Mouse (Mus musculus): ENCODE results near the gene Rab25. TPM values are rescaled to one million over a fixed set of nuclear protein-coding genes. Genes with fewer than 3 reads are reported as not detected.

Gene Rab25
- polyA plus RNA-seq, 1 experiment from 2014 or later: 0.29 TPM

DNA sequence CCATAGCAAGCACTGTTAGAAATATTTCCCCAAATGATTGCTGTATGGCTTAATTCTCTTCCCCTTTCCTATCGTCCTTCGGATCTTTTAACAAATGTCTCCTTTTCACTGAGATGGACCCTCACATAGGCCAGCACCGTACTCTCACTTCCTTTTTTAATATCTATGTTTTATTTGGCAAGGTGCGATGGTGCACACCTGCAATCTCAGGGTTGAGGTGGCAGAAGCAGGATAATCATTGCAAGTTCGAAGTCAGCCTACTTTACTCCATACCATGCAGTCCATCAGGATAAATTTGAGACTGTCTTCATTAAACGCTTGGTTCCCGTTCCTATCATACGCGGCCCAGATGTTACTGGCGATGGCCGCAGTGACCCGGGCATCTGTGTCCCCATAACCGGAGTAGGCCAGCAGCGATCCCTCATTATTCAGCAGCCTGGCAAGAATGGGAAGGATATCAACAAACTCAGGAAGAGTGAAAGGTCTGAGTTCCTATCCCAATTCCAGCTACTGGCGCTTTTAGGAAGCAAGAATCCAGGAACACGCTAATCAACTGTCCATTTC, 4.1 kb upstream of the Rab25 start:
- peak overlapping the region; percentile 75 for H3K4me3 ChIP-seq (replicated peaks)
- H3K9me3 ChIP-seq (replicated peaks): no peaks in the 10 kb centered on the region
- peak overlapping the region; percentile 95 for H3K27ac ChIP-seq (replicated peaks)
- peaks cover 17% of the 10 kb centered on the region for H3K36me3 ChIP-seq
- peak overlapping the region; percentile 90 for H3K9ac ChIP-seq (replicated peaks)
- peak overlapping the region; percentile 73 for H3K4me2 ChIP-seq
- 25% methylated on average over 16 of the region's 16 CpGs for WGBS
- H3K27me3 ChIP-seq (replicated peaks): no peaks in the 10 kb centered on the region
- ATAC-seq (ENCODE audit: low FRiP score): no peak
- H3K4me1 ChIP-seq: peaks cover 40% of the 10 kb centered on the region

DNA sequence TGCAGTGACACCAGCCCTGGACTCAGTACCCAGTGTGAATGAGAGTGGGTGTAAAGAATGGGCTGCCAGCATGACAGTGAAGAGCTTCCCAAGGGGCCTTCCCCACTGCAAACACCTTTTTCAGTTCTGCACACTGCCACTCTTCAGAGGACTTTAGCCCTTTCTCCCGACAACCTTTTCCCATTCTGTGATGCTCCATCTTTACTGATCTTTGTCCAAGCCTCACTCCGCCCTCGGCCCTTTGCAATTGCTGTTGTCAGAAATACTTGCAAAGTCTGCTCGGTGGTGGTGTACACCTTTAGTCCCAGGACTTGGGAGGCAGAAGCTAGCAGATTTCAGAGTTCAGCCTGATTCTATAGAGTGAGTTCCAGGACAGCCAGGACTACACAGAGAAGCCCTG, 3.5 kb upstream of the Rab25 start:
- Histone ChIP-seq H3K4me2 (peak overlapping the region; percentile 73), H3K4me3 (replicated peaks) (peak overlapping the region; percentile 75), H3K4me1 (peaks cover 40% of the 10 kb centered on the region), H3K27ac (replicated peaks) (no peak overlapping the region), H3K27me3 (replicated peaks) (no peaks in the 10 kb centered on the region), H3K9me3 (replicated peaks) (no peaks in the 10 kb centered on the region), H3K9ac (replicated peaks) (peak overlapping the region; percentile 90), H3K36me3 (peaks cover 11% of the 10 kb centered on the region)
- ATAC-seq (ENCODE audit: low FRiP score): no peak
- WGBS: 85% methylated on average over 4 of the region's 4 CpGs

DNA sequence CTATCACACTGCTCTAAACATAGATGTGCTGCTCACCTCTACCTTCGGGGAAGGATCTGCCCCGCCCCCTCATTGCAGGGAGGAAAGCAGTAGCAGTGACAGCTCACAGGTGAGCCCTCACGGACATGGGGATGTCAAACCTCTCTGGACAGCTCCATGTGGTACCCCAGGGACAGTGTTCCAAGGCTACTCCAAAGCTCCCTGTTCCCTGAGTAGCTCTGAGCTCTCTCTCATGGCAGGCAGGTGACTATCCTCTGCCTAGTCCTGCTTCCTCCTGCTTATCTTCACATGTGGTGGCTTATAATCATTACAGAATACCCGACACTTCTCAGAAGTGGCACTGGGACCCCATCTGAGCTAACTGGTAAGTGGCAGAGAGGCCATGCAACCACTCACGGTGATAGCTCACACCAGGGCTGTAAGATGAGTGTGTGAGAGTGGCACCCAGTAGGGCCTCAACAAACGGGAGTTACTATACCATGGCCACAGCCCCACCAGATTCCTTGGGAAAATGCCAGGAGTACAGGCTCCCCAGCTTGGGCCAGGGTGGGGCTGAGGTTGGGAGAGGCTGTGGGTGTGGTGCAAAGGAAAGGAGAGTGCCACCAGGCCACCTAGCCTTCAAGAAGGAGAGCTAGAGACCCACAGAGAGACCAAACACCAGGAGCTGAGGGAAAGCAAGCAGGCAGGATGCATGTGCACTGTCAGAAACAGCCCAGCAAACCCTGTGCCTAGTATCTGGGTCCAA, 1.3 kb downstream of the Rab25 start:
- no peak overlapping the region for H3K4me3 ChIP-seq (replicated peaks)
- ATAC-seq (ENCODE audit: low FRiP score): no peak
- H3K36me3 ChIP-seq: no peaks in the 10 kb centered on the region
- H3K9ac ChIP-seq (replicated peaks): no peak overlapping the region
- peaks cover 25% of the 10 kb centered on the region for H3K4me1 ChIP-seq
- no peaks in the 10 kb centered on the region for H3K27me3 ChIP-seq (replicated peaks)
- H3K9me3 ChIP-seq (replicated peaks): no peaks in the 10 kb centered on the region
- H3K4me2 ChIP-seq: no peak overlapping the region
- H3K27ac ChIP-seq (replicated peaks): no peak overlapping the region
- WGBS: 82% methylated on average over 6 of the region's 6 CpGs

DNA sequence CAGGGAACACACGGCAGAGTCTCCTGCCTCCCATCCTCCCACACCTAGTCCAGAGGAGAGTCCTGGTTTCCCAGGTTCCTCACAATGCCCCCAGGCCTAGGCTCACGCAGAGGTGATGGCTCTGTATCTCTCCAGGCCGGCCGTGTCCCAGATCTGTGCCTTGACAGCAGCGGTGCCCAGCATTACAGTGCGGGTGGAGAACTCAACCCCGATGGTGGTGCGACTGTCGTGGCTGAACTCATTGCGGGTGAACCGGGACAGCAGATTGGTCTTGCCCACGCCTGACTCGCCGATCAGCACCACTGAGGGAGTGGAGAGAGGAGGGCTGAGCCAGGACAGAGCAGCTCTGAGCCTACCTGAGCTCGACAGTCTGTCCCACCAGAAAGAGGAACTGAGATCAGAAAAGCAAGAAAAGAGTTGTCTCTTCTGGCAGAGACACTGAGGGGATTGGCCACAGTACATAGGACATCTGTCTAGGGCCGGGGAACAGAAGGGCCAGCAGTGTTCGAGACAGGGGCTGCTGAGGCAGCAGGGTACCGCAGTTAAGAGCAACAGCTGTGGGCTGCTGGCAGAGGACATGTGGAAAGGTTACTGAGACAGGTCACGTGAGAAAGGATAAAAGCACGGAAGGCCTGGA, 3.0 kb downstream of the Rab25 start:
- Histone ChIP-seq H3K4me2 (no peak overlapping the region), H3K9ac (replicated peaks) (no peak overlapping the region), H3K4me3 (replicated peaks) (no peak overlapping the region), H3K9me3 (replicated peaks) (no peaks in the 10 kb centered on the region), H3K36me3 (peaks cover 5% of the 10 kb centered on the region; the same call in 1 of the 2 replicates), H3K27me3 (replicated peaks) (no peaks in the 10 kb centered on the region), H3K4me1 (peaks cover 19% of the 10 kb centered on the region), H3K27ac (replicated peaks) (no peak overlapping the region)
- ATAC-seq (ENCODE audit: low FRiP score): no peak
- 68% methylated on average over 20 of the region's 20 CpGs for WGBS

DNA sequence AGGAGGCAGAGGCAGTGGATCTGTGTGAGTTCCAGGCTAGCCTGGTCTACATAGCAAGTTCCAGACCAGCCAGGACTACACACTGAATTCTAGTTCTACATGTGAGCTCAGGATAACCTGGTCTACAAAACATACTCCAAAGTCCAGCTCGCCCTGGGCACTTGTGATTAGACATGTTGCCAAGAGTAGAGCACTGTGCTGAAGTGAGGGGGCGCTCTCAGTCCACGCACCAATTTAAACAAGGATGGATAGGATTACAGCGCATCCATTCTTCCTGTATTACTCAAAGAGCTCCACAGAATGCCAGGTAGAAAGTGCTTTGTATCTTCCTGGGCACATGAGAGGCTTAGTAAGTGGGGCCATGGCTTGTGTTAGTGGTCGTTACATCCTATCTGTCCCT, 3.6 kb downstream of the Rab25 start:
- Histone ChIP-seq H3K4me1 (peaks cover 22% of the 10 kb centered on the region), H3K9me3 (replicated peaks) (no peaks in the 10 kb centered on the region), H3K9ac (replicated peaks) (no peak overlapping the region), H3K4me3 (replicated peaks) (no peak overlapping the region), H3K4me2 (no peak overlapping the region), H3K27me3 (replicated peaks) (no peaks in the 10 kb centered on the region), H3K36me3 (peaks cover 9% of the 10 kb centered on the region; the same call in 1 of the 2 replicates), H3K27ac (replicated peaks) (no peak overlapping the region)
- WGBS: 41% methylated on average over 5 of the region's 5 CpGs
- no peak for ATAC-seq (ENCODE audit: low FRiP score)

DNA sequence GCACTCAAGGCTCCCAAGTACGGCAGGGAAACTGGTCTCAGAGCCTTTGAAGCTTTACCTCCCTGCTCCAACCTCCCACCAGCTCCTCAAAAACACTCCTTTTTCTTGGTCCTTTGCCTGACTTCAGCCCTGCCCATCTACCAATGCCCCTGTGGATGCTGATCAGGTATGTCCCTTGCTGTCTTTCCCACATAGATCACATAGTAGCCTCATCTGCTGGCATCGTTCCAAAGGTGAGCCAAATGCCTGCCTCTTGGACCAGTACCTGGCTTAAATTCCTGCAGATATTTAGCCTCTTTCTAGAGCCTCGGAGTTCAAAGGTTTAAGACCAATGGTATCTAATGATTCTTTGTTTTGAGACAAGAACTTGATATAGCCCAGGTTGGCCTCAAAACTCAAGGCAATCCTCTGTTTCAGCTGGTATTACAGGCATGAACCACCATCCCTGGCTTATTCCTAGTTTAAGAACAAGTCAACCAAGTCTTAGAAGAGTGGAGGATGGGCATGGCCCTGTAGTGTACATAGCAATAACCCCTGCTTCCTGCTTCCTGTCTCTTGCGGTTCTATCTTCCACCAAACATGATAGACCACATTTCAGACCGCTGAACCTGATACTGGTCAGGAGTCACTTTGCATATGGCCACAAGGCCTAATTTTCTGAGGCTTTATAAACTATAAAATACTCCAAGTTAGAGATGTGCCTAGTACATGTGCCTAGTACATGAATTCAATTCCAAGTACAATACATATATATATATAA, 4.3 kb downstream of the Rab25 start:
- Histone ChIP-seq H3K27me3 (replicated peaks) (no peaks in the 10 kb centered on the region), H3K4me3 (replicated peaks) (no peak overlapping the region), H3K4me1 (peaks cover 26% of the 10 kb centered on the region), H3K9ac (replicated peaks) (no peak overlapping the region), H3K36me3 (peaks cover 12% of the 10 kb centered on the region; the same call in 1 of the 2 replicates), H3K9me3 (replicated peaks) (no peaks in the 10 kb centered on the region), H3K4me2 (no peak overlapping the region), H3K27ac (replicated peaks) (no peak overlapping the region)
- WGBS: 73% methylated on average over 5 of the region's 5 CpGs
- ATAC-seq (ENCODE audit: low FRiP score): no peak

DNA sequence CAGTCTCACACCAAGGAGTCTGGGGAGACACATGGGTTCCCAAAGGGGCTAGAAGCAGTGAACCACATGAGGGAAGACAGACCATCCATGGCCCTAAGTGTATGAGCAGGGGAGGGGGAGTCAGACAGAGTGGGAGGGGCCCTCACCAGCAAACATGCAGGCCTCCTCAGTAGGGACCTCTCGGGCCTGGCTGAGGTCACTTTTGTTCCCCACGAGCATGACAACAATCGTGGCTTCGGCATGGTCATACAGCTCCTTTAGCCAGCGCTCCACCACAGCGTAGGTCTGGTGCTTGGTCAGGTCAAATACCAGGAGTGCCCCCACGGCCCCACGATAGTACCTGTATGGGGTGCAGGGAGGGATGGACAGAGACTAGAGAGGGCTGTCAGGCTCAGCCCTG, 4.9 kb downstream of the Rab25 start:
- no peaks in the 10 kb centered on the region for H3K9me3 ChIP-seq (replicated peaks)
- H3K27ac ChIP-seq (replicated peaks): no peak overlapping the region
- 85% methylated on average over 8 of the region's 8 CpGs for WGBS

DNA sequence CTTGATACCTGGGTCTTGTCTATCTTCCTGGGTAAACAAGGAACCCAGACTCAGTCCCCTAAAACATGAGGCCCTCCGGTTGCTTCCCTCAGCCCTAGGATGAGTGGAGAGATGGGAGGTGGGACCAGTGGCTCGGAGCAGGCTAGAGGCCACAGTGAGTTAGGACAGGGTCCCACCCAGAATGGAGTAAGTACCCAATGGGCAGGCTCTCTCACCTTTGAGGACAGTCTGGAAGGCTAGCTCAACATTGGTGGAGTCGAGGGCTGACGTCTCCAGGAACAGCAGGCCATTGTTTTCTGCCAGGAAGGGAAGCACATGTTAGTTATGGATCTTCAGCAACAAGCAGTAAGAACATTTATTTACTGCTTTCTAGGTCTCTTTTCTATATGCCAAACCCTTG, 5.6 kb downstream of the Rab25 start:
- peaks cover 26% of the 10 kb centered on the region for H3K36me3 ChIP-seq
- H3K4me1 ChIP-seq: peaks cover 40% of the 10 kb centered on the region
- ATAC-seq (ENCODE audit: low FRiP score): peak; percentile 15; the same call in 1 of the 2 replicates
- H3K4me2 ChIP-seq: no peak overlapping the region
- H3K27me3 ChIP-seq (replicated peaks): no peaks in the 10 kb centered on the region
- H3K27ac ChIP-seq (replicated peaks): no peak overlapping the region
- H3K4me3 ChIP-seq (replicated peaks): no peak overlapping the region
- WGBS: 75% methylated on average over 4 of the region's 4 CpGs
- no peaks in the 10 kb centered on the region for H3K9me3 ChIP-seq (replicated peaks)
- H3K9ac ChIP-seq (replicated peaks): no peak overlapping the region

More for the DNA sequence above, 4.9 kb downstream of the Rab25 start:
- no peak overlapping the region for H3K9ac ChIP-seq (replicated peaks)
- H3K36me3 ChIP-seq: peaks cover 19% of the 10 kb centered on the region
- H3K4me1 ChIP-seq: peaks cover 33% of the 10 kb centered on the region
- no peak for ATAC-seq (ENCODE audit: low FRiP score)
- H3K4me2 ChIP-seq: no peak overlapping the region
- H3K27me3 ChIP-seq (replicated peaks): no peaks in the 10 kb centered on the region
- H3K4me3 ChIP-seq (replicated peaks): no peak overlapping the region

DNA sequence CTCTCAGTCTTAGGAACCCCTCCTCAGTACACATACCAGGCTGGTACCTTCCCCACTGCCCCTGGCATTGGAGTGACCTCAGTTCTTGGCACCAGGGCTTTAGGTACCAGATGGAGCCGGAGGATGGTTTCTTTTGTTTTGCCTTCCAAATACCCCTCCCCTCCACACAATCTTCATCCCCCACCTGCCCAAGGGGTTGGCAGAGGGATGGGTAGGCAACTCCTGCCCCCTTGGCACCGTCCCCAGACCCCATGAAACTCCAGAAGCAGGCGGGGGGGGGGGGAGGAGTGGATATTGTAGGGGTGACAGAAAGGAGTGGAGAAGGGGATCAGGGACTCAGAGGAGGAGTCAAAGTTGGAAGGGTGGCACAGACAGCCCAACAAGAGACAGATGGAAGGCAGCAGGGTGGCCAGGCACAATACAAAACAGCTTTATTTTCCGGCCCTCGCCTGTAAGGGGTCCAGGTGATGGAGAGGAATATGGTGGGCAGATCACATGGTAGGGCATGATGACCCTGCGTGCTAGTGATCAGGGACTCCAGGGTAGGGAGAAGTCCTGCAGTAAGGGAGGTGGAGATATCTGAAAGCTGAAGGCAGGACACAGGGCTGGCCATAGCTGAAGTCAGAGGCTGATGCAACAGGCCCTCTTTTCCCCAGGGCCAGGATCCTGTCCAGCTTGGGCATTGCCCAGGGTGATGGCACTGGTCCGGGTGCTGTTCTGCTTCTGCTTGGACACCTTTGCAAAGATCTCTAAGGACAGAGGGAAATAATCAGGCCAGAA, 6.3 kb downstream of the Rab25 start:
- peaks cover 46% of the 10 kb centered on the region for H3K4me1 ChIP-seq
- no peaks in the 10 kb centered on the region for H3K27me3 ChIP-seq (replicated peaks)
- no peak for ATAC-seq (ENCODE audit: low FRiP score)
- H3K27ac ChIP-seq (replicated peaks): 0 out of 2 replicates have a peak overlapping the region, but pooled peaks have one; percentile 23
- no peaks in the 10 kb centered on the region for H3K9me3 ChIP-seq (replicated peaks)
- H3K36me3 ChIP-seq: peaks cover 33% of the 10 kb centered on the region
- H3K9ac ChIP-seq (replicated peaks): no peak overlapping the region
- no peak overlapping the region for H3K4me2 ChIP-seq
- H3K4me3 ChIP-seq (replicated peaks): no peak overlapping the region
- 48% methylated on average over 7 of the region's 7 CpGs for WGBS

DNA sequence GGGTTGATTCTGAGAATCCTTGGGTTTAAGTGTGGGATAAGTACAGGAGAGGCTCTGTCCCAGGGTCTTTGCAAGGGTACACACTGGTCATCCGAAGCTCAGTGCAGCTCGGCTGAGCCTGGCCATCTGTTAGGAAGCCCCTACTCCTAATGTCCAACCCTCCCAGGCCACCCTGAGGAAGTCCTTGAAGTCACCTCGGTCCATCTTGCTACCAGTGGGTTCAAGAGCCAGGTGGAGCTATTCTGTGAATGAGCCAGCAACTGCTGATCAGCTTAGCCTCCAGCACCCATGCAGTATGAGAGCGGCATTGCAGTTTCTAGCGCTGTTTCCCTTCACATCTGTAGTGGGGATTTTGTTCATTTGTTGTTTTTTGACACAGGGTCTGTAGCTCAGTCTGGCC, 8.0 kb downstream of the Rab25 start:
- Histone ChIP-seq H3K27me3 (replicated peaks) (no peaks in the 10 kb centered on the region), H3K4me1 (peaks cover 64% of the 10 kb centered on the region), H3K36me3 (peaks cover 37% of the 10 kb centered on the region), H3K9me3 (replicated peaks) (no peaks in the 10 kb centered on the region), H3K4me3 (replicated peaks) (no peak overlapping the region), H3K9ac (replicated peaks) (no peak overlapping the region), H3K27ac (replicated peaks) (no peak overlapping the region; the same call in 1 of the 2 replicates), H3K4me2 (no peak overlapping the region)
- ATAC-seq (ENCODE audit: low FRiP score): no peak
- WGBS: 64% methylated on average over 5 of the region's 5 CpGs

DNA sequence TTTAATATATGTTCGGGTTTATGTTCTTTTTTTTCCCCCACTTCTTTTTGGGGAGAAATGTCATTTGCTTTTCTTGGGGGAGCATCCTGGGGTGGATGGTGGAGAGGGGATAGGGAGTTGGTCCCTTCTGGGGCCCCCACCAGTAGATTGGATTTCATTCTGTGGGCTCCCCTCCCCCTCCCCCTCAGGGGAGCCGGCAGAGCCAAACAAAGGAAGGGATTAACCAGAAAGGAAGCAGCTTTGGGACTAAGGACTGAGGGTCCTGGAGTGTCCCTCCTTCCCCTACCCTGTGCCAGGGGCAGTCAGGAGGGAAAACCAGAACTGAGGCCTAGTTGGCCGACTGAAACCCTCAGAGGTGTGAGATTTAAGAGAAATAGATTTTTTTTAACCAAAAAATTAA, 8.7 kb downstream of the Rab25 start:
- Histone ChIP-seq H3K9me3 (replicated peaks) (no peaks in the 10 kb centered on the region), H3K4me1 (peaks cover 71% of the 10 kb centered on the region), H3K27ac (replicated peaks) (0 out of 2 replicates have a peak overlapping the region, but pooled peaks have one; percentile 45), H3K4me3 (replicated peaks) (no peak overlapping the region), H3K27me3 (replicated peaks) (no peaks in the 10 kb centered on the region), H3K4me2 (no peak overlapping the region), H3K9ac (replicated peaks) (no peak overlapping the region), H3K36me3 (peaks cover 37% of the 10 kb centered on the region)
- ATAC-seq (ENCODE audit: low FRiP score): no peak
- 15% methylated on average over 3 of the region's 3 CpGs for WGBS

Measured in neural tube, embryonic 15.5 days (tissue).